Mouse (Mus musculus) liver, embryonic 14.5 days (tissue): ENCODE results near the gene Rps6ka2.

ENCODE experiments used
- CTCF ChIP-seq: IDR thresholded peaks from 2 replicates; pipeline ENCODE4 v1.5.1; 2016; ENCODE audit warnings: antibody characterized with exemption, low read depth, control low read depth
- EP300 ChIP-seq: IDR thresholded peaks from 2 replicates; pipeline ENCODE4 v1.6.1; 2016; ENCODE audit warnings: antibody characterized with exemption, low read depth

DNA sequence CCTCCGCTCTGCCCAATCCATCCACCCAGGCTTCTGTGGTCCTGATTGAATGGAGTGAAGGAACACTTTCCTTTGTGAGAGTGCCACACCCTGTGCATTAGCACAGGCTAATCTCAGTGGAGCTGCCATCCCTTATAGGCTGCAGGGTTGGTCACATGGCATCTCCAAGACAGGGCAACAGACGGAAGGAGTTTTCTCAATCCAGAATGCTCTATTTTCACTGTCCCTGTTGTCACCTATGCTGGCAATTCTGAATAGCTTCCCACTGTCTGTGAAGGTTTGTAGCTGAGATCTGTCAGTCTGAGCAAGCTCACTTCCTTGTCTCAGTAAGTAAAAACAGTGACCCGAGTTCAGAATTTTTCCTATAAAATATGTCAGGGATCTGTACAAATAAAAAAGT is 19.5 kb downstream of the Rps6ka2 start:
- TF ChIP-seq CTCF (no peak), EP300 (no peak)
